Mouse (Mus musculus) kidney, embryonic 15.5 days (tissue): ENCODE data around the gene Rasgrf1. TPM values are rescaled to one million over a fixed set of nuclear protein-coding genes. Genes with fewer than 3 reads are reported as not detected.
A peak's percentile ranks its signal among the peaks of the same experiment; 100 is the strongest.

Source experiments
- ATAC-seq: fragments of 200-750 bp; cut with Nextera tagmentation; replicated peaks from 2 replicates; pipeline ENCODE4 v1.8.0; 2017; ENCODE audit warnings: moderate TSS enrichment; ENCODE audit not compliant: low FRiP score
- H3K27ac ChIP-seq: fragments of 300-500 bp; sonication (generic); 2 replicates; pipeline ENCODE4 v1.5.1; 2015; ENCODE audit warnings: mild to moderate bottlenecking, inconsistent platforms
- H3K27me3 ChIP-seq: fragments of 300-500 bp; sonication (generic); 2 replicates; pipeline ENCODE4 v1.6.1; 2015; ENCODE audit warnings: inconsistent platforms
- H3K36me3 ChIP-seq: fragments of 300-500 bp; sonication (generic); 2 replicates; pipeline ENCODE4 v1.6.1; 2015; ENCODE audit warnings: inconsistent platforms
- H3K4me1 ChIP-seq: fragments of 300-500 bp; sonication (generic); 2 replicates; pipeline ENCODE4 v1.6.1; 2015; ENCODE audit warnings: inconsistent platforms
- H3K4me2 ChIP-seq: fragments of 300-500 bp; sonication (generic); 2 replicates; pipeline ENCODE4 v1.6.1; 2015; ENCODE audit warnings: moderate library complexity, mild to moderate bottlenecking, inconsistent platforms
- H3K4me3 ChIP-seq: fragments of 300-500 bp; sonication (generic); replicated peaks from 2 replicates; pipeline ENCODE4 v1.5.1; 2015; ENCODE audit warnings: mild to moderate bottlenecking, inconsistent platforms
- H3K9ac ChIP-seq: fragments of 300-500 bp; sonication (generic); 2 replicates; pipeline ENCODE4 v1.6.1; 2015; ENCODE audit warnings: mild to moderate bottlenecking, inconsistent platforms
- H3K9me3 ChIP-seq: fragments of 300-500 bp; sonication (generic); replicated peaks from 2 replicates; pipeline ENCODE4 v1.6.1; 2016; ENCODE audit warnings: inconsistent platforms
- WGBS: fragments of 180-500 bp; shearing (Covaris S2); methylation state at CpG from one replicate; pipeline ENCODE4 v1.1.7; 2015; ENCODE audit warnings: mixed read lengths; 5-methylcytosine and 5-hydroxymethylcytosine counted together
- polyA plus RNA-seq: library from polyadenylated mRNA; unstranded; fragments of >200 nt; fragmentation: Nextera tagmentation; extraction: Ambion mirVana; gene quantifications from 2 replicates; pipeline ENCODE4 v1.2.1, GENCODE M21; 2015

Gene Rasgrf1
- polyA plus RNA-seq, 1 experiment from 2014 or later = 0.14 TPM

- peaks cover 97% of the 10 kb centered on the region for H3K27me3 ChIP-seq
- ATAC-seq = peak; percentile 33; the same call in 1 of the 2 replicates
- H3K4me3 ChIP-seq = peak overlapping the region; percentile 51
- WGBS = under 1% methylated on average over 26 of the region's 26 CpGs
- no peaks in the 10 kb centered on the region for H3K36me3 ChIP-seq
- peaks cover 27% of the 10 kb centered on the region for H3K4me1 ChIP-seq
- H3K9ac ChIP-seq = no peak overlapping the region
- H3K9me3 ChIP-seq = no peaks in the 10 kb centered on the region
- H3K27ac ChIP-seq = no peak overlapping the region
- H3K4me2 ChIP-seq = peak overlapping the region; percentile 92
Observed at GRCm38 (mm10) chr9:89910011-89910400, 298 bp downstream of the Rasgrf1 start.

- ATAC-seq = no peak
- peaks cover 27% of the 10 kb centered on the region for H3K4me1 ChIP-seq
Observed at GRCm38 (mm10) chr9:89910741-89911444, 1.2 kb downstream of the Rasgrf1 start.

GRCm38 (mm10) chr9:89911891-89912549, 2.3 kb downstream of the Rasgrf1 start:
- Histone ChIP-seq H3K36me3 (no peaks in the 10 kb centered on the region), H3K27me3 (peaks cover 81% of the 10 kb centered on the region), H3K9ac (no peak overlapping the region), H3K27ac (no peak overlapping the region), H3K9me3 (no peaks in the 10 kb centered on the region), H3K4me3 (no peak overlapping the region), H3K4me2 (no peak overlapping the region), H3K4me1 (peaks cover 27% of the 10 kb centered on the region)
- ATAC-seq = no peak
- WGBS = 65% methylated on average over 5 of the region's 5 CpGs

More at GRCm38 (mm10) chr9:89910741-89911444, 1.2 kb downstream of the Rasgrf1 start:
- no peaks in the 10 kb centered on the region for H3K9me3 ChIP-seq
- peak overlapping the region; percentile 92 for H3K4me2 ChIP-seq
- peak overlapping the region; percentile 51 for H3K4me3 ChIP-seq
- no peak overlapping the region for H3K27ac ChIP-seq
- H3K27me3 ChIP-seq = peaks cover 92% of the 10 kb centered on the region
- whole genome bisulfite sequencing = under 1% methylated on average over 34 of the region's 34 CpGs
- no peak overlapping the region for H3K9ac ChIP-seq
- H3K36me3 ChIP-seq = no peaks in the 10 kb centered on the region

- ATAC-seq = no peak
- Histone ChIP-seq H3K4me1 (peaks cover 27% of the 10 kb centered on the region), H3K9ac (no peak overlapping the region), H3K9me3 (no peaks in the 10 kb centered on the region), H3K4me3 (no peak overlapping the region), H3K4me2 (no peak overlapping the region), H3K27ac (no peak overlapping the region), H3K36me3 (no peaks in the 10 kb centered on the region), H3K27me3 (peaks cover 70% of the 10 kb centered on the region)
- 51% methylated on average over 4 of the region's 4 CpGs for WGBS
Observed at GRCm38 (mm10) chr9:89913135-89913534, 3.4 kb downstream of the Rasgrf1 start.

- peaks cover 37% of the 10 kb centered on the region for H3K27me3 ChIP-seq
- H3K27ac ChIP-seq = no peak overlapping the region
- no peak overlapping the region for H3K9ac ChIP-seq
- H3K4me1 ChIP-seq = no peaks in the 10 kb centered on the region
- H3K36me3 ChIP-seq = no peaks in the 10 kb centered on the region
- H3K9me3 ChIP-seq = no peaks in the 10 kb centered on the region
- H3K4me2 ChIP-seq = no peak overlapping the region
- H3K4me3 ChIP-seq = no peak overlapping the region
- no peak for ATAC-seq
- WGBS = 87% methylated on average over 7 of the region's 7 CpGs
Observed at GRCm38 (mm10) chr9:89916471-89916870, 6.8 kb downstream of the Rasgrf1 start.

GRCm38 (mm10) chr9:89917431-89917830, 7.7 kb downstream of the Rasgrf1 start:
- H3K4me3 ChIP-seq = no peak overlapping the region
- 87% methylated on average over 1 of the region's 1 CpGs for WGBS
- no peaks in the 10 kb centered on the region for H3K4me1 ChIP-seq
- no peak overlapping the region for H3K27ac ChIP-seq
- H3K4me2 ChIP-seq = no peak overlapping the region
- no peak for ATAC-seq
- no peaks in the 10 kb centered on the region for H3K36me3 ChIP-seq
- no peaks in the 10 kb centered on the region for H3K9me3 ChIP-seq
- peaks cover 27% of the 10 kb centered on the region for H3K27me3 ChIP-seq
- H3K9ac ChIP-seq = no peak overlapping the region

GRCm38 (mm10) chr9:89918832-89919231, 9.1 kb downstream of the Rasgrf1 start:
- Histone ChIP-seq H3K9me3 (no peaks in the 10 kb centered on the region), H3K27me3 (peaks cover 15% of the 10 kb centered on the region), H3K4me2 (no peak overlapping the region), H3K36me3 (no peaks in the 10 kb centered on the region), H3K27ac (no peak overlapping the region), H3K4me3 (no peak overlapping the region), H3K9ac (no peak overlapping the region), H3K4me1 (no peaks in the 10 kb centered on the region)
- ATAC-seq = no peak
- WGBS = 83% methylated on average over 5 of the region's 5 CpGs

- H3K4me3 ChIP-seq = no peak overlapping the region
- no peak overlapping the region for H3K9ac ChIP-seq
- H3K4me2 ChIP-seq = no peak overlapping the region
- no peaks in the 10 kb centered on the region; the same call in 1 of the 2 replicates for H3K27me3 ChIP-seq
- no peaks in the 10 kb centered on the region for H3K4me1 ChIP-seq
- H3K9me3 ChIP-seq = no peaks in the 10 kb centered on the region
- H3K36me3 ChIP-seq = no peaks in the 10 kb centered on the region
- no peak for ATAC-seq
- 78% methylated on average over 9 of the region's 9 CpGs for WGBS
- no peak overlapping the region for H3K27ac ChIP-seq
Observed at GRCm38 (mm10) chr9:89921121-89921520, 11.4 kb downstream of the Rasgrf1 start.

- H3K27ac ChIP-seq = no peak overlapping the region
- WGBS = 80% methylated on average over 1 of the region's 1 CpGs
- no peaks in the 10 kb centered on the region for H3K4me1 ChIP-seq
- H3K4me3 ChIP-seq = no peak overlapping the region
- H3K9me3 ChIP-seq = no peaks in the 10 kb centered on the region; the same call in 1 of the 2 replicates
- ATAC-seq = no peak
- no peaks in the 10 kb centered on the region for H3K36me3 ChIP-seq
- no peaks in the 10 kb centered on the region; the same call in 1 of the 2 replicates for H3K27me3 ChIP-seq
- H3K4me2 ChIP-seq = no peak overlapping the region
- no peak overlapping the region for H3K9ac ChIP-seq
Observed at GRCm38 (mm10) chr9:89922666-89923065, 13.0 kb downstream of the Rasgrf1 start.

GRCm38 (mm10) chr9:89924836-89925235, 15.1 kb downstream of the Rasgrf1 start:
- 95% methylated on average over 1 of the region's 1 CpGs for WGBS
- ATAC-seq = no peak
- no peaks in the 10 kb centered on the region for H3K4me1 ChIP-seq
- H3K36me3 ChIP-seq = no peaks in the 10 kb centered on the region
- no peak overlapping the region for H3K9ac ChIP-seq
- H3K27me3 ChIP-seq = no peaks in the 10 kb centered on the region; the same call in 1 of the 2 replicates
- no peak overlapping the region for H3K27ac ChIP-seq
- no peak overlapping the region for H3K4me2 ChIP-seq
- no peak overlapping the region for H3K4me3 ChIP-seq
- H3K9me3 ChIP-seq = no peaks in the 10 kb centered on the region; the same call in 1 of the 2 replicates

- H3K27me3 ChIP-seq = no peaks in the 10 kb centered on the region
Observed at GRCm38 (mm10) chr9:89928497-89928896, 18.8 kb downstream of the Rasgrf1 start.

GRCm38 (mm10) chr9:89940428-89940827, 30.7 kb downstream of the Rasgrf1 start:
- no peak for ATAC-seq
- H3K9ac ChIP-seq = no peak overlapping the region
- no peak overlapping the region for H3K4me3 ChIP-seq
- H3K4me2 ChIP-seq = no peak overlapping the region
- H3K4me1 ChIP-seq = no peaks in the 10 kb centered on the region
- WGBS = 63% methylated on average over 1 of the region's 1 CpGs
- H3K36me3 ChIP-seq = no peaks in the 10 kb centered on the region
- H3K27me3 ChIP-seq = no peaks in the 10 kb centered on the region
- peaks cover 4% of the 10 kb centered on the region; the same call in 1 of the 2 replicates for H3K9me3 ChIP-seq
- H3K27ac ChIP-seq = no peak overlapping the region

More at GRCm38 (mm10) chr9:89928497-89928896, 18.8 kb downstream of the Rasgrf1 start:
- Histone ChIP-seq H3K27ac (no peak overlapping the region), H3K4me3 (no peak overlapping the region), H3K9ac (no peak overlapping the region), H3K9me3 (no peaks in the 10 kb centered on the region; the same call in 1 of the 2 replicates), H3K4me2 (no peak overlapping the region), H3K36me3 (no peaks in the 10 kb centered on the region), H3K4me1 (no peaks in the 10 kb centered on the region)
- no peak for ATAC-seq
